ENCODE assay signal across 8 mouse cellular contexts in the genomic region with DNA sequence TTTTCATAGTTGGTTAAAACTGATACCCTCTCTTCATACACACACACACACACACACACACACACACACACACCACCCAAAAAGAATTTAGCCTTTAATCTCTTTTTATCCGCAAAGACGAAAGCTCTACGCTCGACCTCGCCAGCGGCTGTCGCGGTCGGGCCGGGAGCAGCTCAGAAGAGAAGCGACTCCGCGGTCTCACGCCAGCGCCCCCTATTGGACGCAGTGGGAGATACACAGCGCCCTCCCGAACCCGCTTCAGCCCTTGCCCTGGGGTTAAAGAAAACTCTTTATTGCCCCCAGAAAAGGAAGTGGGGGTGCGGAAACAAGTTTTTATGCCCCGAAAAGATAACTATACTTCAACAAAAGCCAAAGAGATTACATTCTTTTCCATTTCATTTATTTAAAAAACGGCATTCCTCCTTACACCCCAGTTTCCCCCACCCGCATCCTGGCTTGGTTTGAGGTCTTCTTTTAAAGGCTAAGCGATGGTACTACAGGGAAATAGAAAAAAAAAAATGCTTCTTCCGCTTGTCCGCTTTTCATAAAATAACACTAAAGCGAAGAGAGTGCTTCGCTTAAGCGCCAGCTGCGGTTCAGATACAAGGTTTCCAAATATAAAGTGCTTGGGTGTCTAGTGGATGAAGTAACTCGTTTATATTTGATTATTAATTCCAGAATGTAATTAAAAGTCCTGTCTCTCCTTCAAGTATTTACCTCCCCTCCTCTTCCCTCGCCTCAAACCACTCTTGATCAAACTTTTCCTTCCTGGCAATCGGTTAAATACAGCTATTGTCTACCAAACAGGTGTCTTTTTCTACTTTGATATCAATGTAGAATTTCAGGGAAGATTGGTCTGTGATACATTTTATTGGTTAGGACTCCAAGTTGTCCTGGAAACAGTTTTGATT. TPM values are rescaled to one million over a fixed set of nuclear protein-coding genes. Genes with fewer than 3 reads are reported as not detected.
DNase-seq lines count a peak whose midpoint lies in the region; ATAC-seq and TF ChIP-seq lines count a peak whose summit lies in the region.
"Had no signal": no experiment of that assay in that cellular context is flagged by ENCODE, and none has a peak within 500 bp of the region (broad histone marks: within the 10 kb centered on the region; RNA-seq: fewer than 3 reads in every experiment).

No protein-coding gene starts in this region.

- H3K27ac ChIP-seq in embryonic facial prominence, embryonic 10.5 days (replicated peaks) = no peak overlapping the region
- H3K27ac ChIP-seq in intestine, postnatal 0 days (ENCODE audit: low read depth, low read length) = no peak overlapping the region

- 3% methylated on average over 33 of the region's 33 CpGs for WGBS in embryonic facial prominence, embryonic 10.5 days
- 6% methylated on average over 33 of the region's 33 CpGs for WGBS in intestine, postnatal 0 days

- peaks cover 38% of the 10 kb centered on the region for H3K4me1 ChIP-seq in embryonic facial prominence, embryonic 10.5 days
- no peaks in the 10 kb centered on the region for H3K4me1 ChIP-seq in intestine, postnatal 0 days (replicated peaks; ENCODE audit: control insufficient read depth, insufficient read depth, low read length)

- peak; percentile 50 to 57 for DNase-seq in left cerebral cortex, adult 18-20 months (ENCODE audit: low spot score in 2 of 2)
- DNase-seq in left cerebral cortex, adult 9 months (ENCODE audit: low spot score in 2 of 2) = no peak
- DNase-seq in adrenal gland, postnatal 25 days = peak; percentile 67
- peak; percentile 89 for DNase-seq in embryonic facial prominence, embryonic 10.5 days (ENCODE audit: low spot score)
- peak; percentile 87 for DNase-seq in right cerebral cortex, postnatal 4 days
- no peak for DNase-seq in spleen, postnatal 14 days (ENCODE audit: low spot score in 2 of 2)

- H3K36me3 ChIP-seq in embryonic facial prominence, embryonic 10.5 days (replicated peaks) = no peaks in the 10 kb centered on the region
- no peaks in the 10 kb centered on the region for H3K36me3 ChIP-seq in intestine, postnatal 0 days (ENCODE audit: control insufficient read depth, insufficient read depth)

- ATAC-seq in intestine, postnatal 0 days = no peak

- TF ChIP-seq CTCF in intestine, postnatal 0 days (IDR thresholded peaks at IDR 0.05; ENCODE audit: low read depth) = peak; percentile 78

- H3K4me3 ChIP-seq in embryonic facial prominence, embryonic 10.5 days = peak overlapping the region; percentile 15; the same call in 1 of the 2 replicates
- H3K4me3 ChIP-seq in intestine, postnatal 0 days (ENCODE audit: low read depth, low read length) = no peak overlapping the region

- no peak overlapping the region for H3K4me2 ChIP-seq in intestine, postnatal 0 days (replicated peaks; ENCODE audit: low read depth)

- H3K27me3 ChIP-seq in embryonic facial prominence, embryonic 10.5 days (replicated peaks; ENCODE audit: low read depth, poor library complexity, severe bottlenecking) = peaks cover 98% of the 10 kb centered on the region
- peaks cover 88% of the 10 kb centered on the region for H3K27me3 ChIP-seq in intestine, postnatal 0 days (replicated peaks; ENCODE audit: control insufficient read depth, insufficient read depth, low read length)

- H3K9me3 ChIP-seq in embryonic facial prominence, embryonic 10.5 days = no peaks in the 10 kb centered on the region
- H3K9me3 ChIP-seq in intestine, postnatal 0 days (ENCODE audit: control insufficient read depth) = no peaks in the 10 kb centered on the region

- no peak overlapping the region for H3K9ac ChIP-seq in intestine, postnatal 0 days (ENCODE audit: low read depth, low read length)

RNA-seq across cellular contexts. Expression of a gene that starts 9.3 kb away (rescaled TPM):
- 10 to 100 TPM; 43.8 to 46.5 TPM for total RNA-seq in left cerebral cortex, adult 18-20 months (2021)
- total RNA-seq in adrenal gland, postnatal 25 days (2021) = 0.43 and 0.58 TPM in 2 replicates
- 12.2 and 16.1 TPM in 2 replicates for polyA plus RNA-seq in embryonic facial prominence, embryonic 10.5 days (2016; fragmentation: Nextera tagmentation; extraction: Ambion mirVana)
- polyA plus RNA-seq in intestine, postnatal 0 days (2015; fragmentation: Nextera tagmentation; extraction: Ambion mirVana) = 0.25 and 0.33 TPM in 2 replicates
- polyA plus RNA-seq: spleen, adult 2 months had no signal

Comparison
In these comparisons a context has a peak if more than half of its experiments do, and no peak if none do; other contexts are left out.
1. DNase-seq: peak in left cerebral cortex, adult 18-20 months (2 of 2), adrenal gland, postnatal 25 days (single experiment), embryonic facial prominence, embryonic 10.5 days (single experiment) and right cerebral cortex, postnatal 4 days (single experiment); none in left cerebral cortex, adult 9 months (0 of 2) and spleen, postnatal 14 days (0 of 2).
2. RNA of a gene that starts 9.3 kb away (total RNA-seq): 43.8 to 46.5 TPM in left cerebral cortex, adult 18-20 months; 0.43 to 0.58 TPM in adrenal gland, postnatal 25 days; every median in the first group is over 10 times any median in the second.